Mouse (Mus musculus) erythroblast, embryonic 14.5 days (primary cell): Measurements from ENCODE around the gene Kpna4.

Source experiments
- GATA1 ChIP-seq: IDR thresholded peaks from 2 replicates; pipeline ENCODE4 v1.6.1; 2012; ENCODE audit warnings: low read length, inconsistent platforms, mixed read lengths
- TAL1 ChIP-seq: IDR thresholded peaks from 3 replicates; pipeline ENCODE4 v1.6.1; 2012; ENCODE audit warnings: low read length, inconsistent platforms, mixed read lengths

DNA sequence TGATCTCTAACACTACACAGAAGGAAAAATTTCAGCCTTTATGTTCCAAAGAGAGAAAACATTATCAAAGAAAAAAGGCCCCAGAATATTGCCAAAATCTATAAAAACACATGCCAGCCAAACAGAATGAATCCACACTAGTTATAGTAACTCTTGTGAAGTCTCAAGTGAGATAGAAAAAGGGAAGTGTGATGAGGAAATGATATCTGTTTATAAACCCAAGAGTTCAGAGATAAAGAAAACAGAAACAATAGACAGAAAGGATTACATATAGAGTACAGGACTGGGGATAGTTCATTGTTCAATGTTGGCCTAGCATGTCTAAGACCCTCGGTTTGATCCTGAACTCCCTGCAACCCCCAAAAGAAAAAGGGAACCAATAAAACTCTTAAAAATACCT lies 64.1 kb downstream of the Kpna4 start:
- TF ChIP-seq TAL1 (no peak), GATA1 (no peak)
